9 mouse cellular contexts compared by ENCODE assay signal in genomic region chr7:112788321-112788751, GRCm38 (mm10).
DNase-seq lines count a peak whose midpoint lies in the region; ATAC-seq and TF ChIP-seq lines count a peak whose summit lies in the region.
"Had no signal": no experiment of that assay in that cellular context is flagged by ENCODE, and none has a peak within 500 bp of the region (broad histone marks: within the 10 kb centered on the region; RNA-seq: fewer than 3 reads in every experiment).

No protein-coding gene starts in this region.

- H3K27me3 ChIP-seq in C2C12 (ENCODE audit: control insufficient read depth, insufficient read depth, insufficient read length) = no peaks in the 10 kb centered on the region
- no peaks in the 10 kb centered on the region for H3K27me3 ChIP-seq in hindbrain, embryonic 16.5 days (replicated peaks; ENCODE audit: control insufficient read depth, insufficient read depth, low read length)
- H3K27me3 ChIP-seq in liver, adult 2 months (ENCODE audit: control insufficient read depth, insufficient read depth, low read length) = no peaks in the 10 kb centered on the region
- H3K27me3 ChIP-seq: megakaryocyte, embryonic 14.5 days had no signal

- peaks cover 98% of the 10 kb centered on the region for H3K79me2 ChIP-seq in C2C12 (ENCODE audit: control insufficient read depth, insufficient read depth)
- H3K79me2 ChIP-seq in liver, adult 2 months (ENCODE audit: control insufficient read depth, insufficient read depth, low read length) = no peaks in the 10 kb centered on the region; the same call in 1 of the 2 replicates

- TF ChIP-seq CTCF in C2C12 (IDR thresholded peaks at IDR 0.05; ENCODE audit: control insufficient read depth, insufficient read depth, insufficient read length) = no peak
- TF ChIP-seq CTCF in liver, adult 2 months (IDR thresholded peaks at IDR 0.05; ENCODE audit: low read depth, low read length) = no peak

- no peaks in the 10 kb centered on the region for H3K9me3 ChIP-seq in hindbrain, embryonic 16.5 days (ENCODE audit: control insufficient read depth, low read length)

- H3K36me3 ChIP-seq in C2C12 (ENCODE audit: control insufficient read depth, insufficient read depth) = peaks cover 3% of the 10 kb centered on the region
- no peaks in the 10 kb centered on the region for H3K36me3 ChIP-seq in hindbrain, embryonic 16.5 days (ENCODE audit: control insufficient read depth, insufficient read depth, low read length)
- no peaks in the 10 kb centered on the region for H3K36me3 ChIP-seq in liver, adult 2 months (ENCODE audit: control insufficient read depth, insufficient read depth, low read length)

- no peak overlapping the region for H3ac ChIP-seq in C2C12 (ENCODE audit: control insufficient read depth, insufficient read length, low read depth)

- 30% methylated on average over 7 of the region's 7 CpGs for WGBS in hindbrain, embryonic 16.5 days
- 11% methylated on average over 7 of the region's 7 CpGs for WGBS in liver, adult 2 months

- peaks cover 54% of the 10 kb centered on the region for H3K79me3 ChIP-seq in C2C12 (ENCODE audit: low read depth)

- no peak overlapping the region for H3K9ac ChIP-seq in hindbrain, embryonic 16.5 days (ENCODE audit: low read depth, low read length)
- no peak overlapping the region for H3K9ac ChIP-seq in liver, adult 2 months (ENCODE audit: low read depth, low read length)

- peak overlapping the region; percentile 68 for H3K27ac ChIP-seq in hindbrain, embryonic 16.5 days (ENCODE audit: low read depth, low read length)
- H3K27ac ChIP-seq in liver, adult 2 months (replicated peaks; ENCODE audit: insufficient read depth, low read depth, low read length) = no peak overlapping the region

- peak; percentile 54 for DNase-seq in embryo, embryonic 10.5 days (ENCODE audit: low spot score)
- peak; percentile 99 for DNase-seq in liver, adult 2 months (ENCODE audit: extremely low read depth, low read depth, low spot score)
- DNase-seq in ovary, postnatal 14 days (ENCODE audit: low spot score) = peak; percentile 31
- DNase-seq in frontal cortex, postnatal 25 days (ENCODE audit: low spot score in 2 of 2) = no peak
- no peak for DNase-seq in cerebellum, postnatal 4 days (ENCODE audit: low spot score in 2 of 2)
- DNase-seq in right cerebral cortex, adult 18-20 months = no peak

- no peak overlapping the region for H3K4me2 ChIP-seq in hindbrain, embryonic 16.5 days (ENCODE audit: low read length)

- no peak overlapping the region for H3K4me3 ChIP-seq in C2C12 (ENCODE audit: insufficient read depth, poor library complexity, severe bottlenecking)
- no peak overlapping the region for H3K4me3 ChIP-seq in hindbrain, embryonic 16.5 days (ENCODE audit: low read length)
- H3K4me3 ChIP-seq in liver, adult 2 months (ENCODE audit: insufficient read depth, low read depth, low read length) = no peak overlapping the region
- H3K4me3 ChIP-seq: megakaryocyte, embryonic 14.5 days had no signal

- peaks cover 27% of the 10 kb centered on the region for H3K4me1 ChIP-seq in hindbrain, embryonic 16.5 days (ENCODE audit: control insufficient read depth, insufficient read depth, low read depth, low read length)
- peaks cover 15% of the 10 kb centered on the region for H3K4me1 ChIP-seq in liver, adult 2 months (ENCODE audit: control insufficient read depth, insufficient read depth, low read length)
- H3K4me1 ChIP-seq: megakaryocyte, embryonic 14.5 days had no signal

- ATAC-seq in hindbrain, embryonic 16.5 days = peak; percentile 83

- TF ChIP-seq POLR2A in liver, adult 2 months (IDR thresholded peaks at IDR 0.05; ENCODE audit: extremely low read depth, insufficient read depth, low read length) = no peak

TF ChIP-seq in C2C12, 6 proteins besides CTCF, POLR2A, EP300 and RAD21:
- TF ChIP-seq MAX (IDR thresholded peaks at IDR 0.05) = no peak
- peak; percentile 27 for TF ChIP-seq CEBPB (IDR thresholded peaks at IDR 0.05; ENCODE audit: low read depth)

Comparison
In these comparisons a context has a peak if more than half of its experiments do, and no peak if none do; other contexts are left out.
1. DNase-seq: peak in embryo, embryonic 10.5 days (single experiment), liver, adult 2 months (single experiment) and ovary, postnatal 14 days (single experiment); none in frontal cortex, postnatal 25 days (0 of 2), cerebellum, postnatal 4 days (0 of 2) and right cerebral cortex, adult 18-20 months (single experiment).